Mouse (Mus musculus): Measurements from ENCODE around the gene Abca13.

Gene Abca13

DNA sequence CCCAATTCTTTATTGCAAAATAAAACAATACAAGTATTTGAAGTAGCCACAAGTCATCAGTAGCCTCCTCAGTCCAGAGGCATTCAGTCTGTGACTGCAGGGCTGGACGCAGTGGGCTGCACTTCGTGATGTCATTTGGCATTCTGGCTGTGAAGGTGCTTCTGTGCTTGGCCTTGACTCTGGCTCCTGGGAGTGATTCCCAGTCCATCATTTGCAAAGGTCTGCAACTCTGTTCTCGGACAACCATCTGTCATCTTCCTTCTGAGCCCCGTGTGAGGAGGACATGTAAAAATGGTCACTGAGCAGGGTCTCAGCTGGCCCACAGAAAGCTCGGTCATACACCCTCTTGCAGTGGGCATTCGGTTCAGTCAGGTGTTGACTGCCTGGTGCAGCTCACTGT is 345.1 kb downstream of the Abca13 start:
- no peak for DNase-seq

DNA sequence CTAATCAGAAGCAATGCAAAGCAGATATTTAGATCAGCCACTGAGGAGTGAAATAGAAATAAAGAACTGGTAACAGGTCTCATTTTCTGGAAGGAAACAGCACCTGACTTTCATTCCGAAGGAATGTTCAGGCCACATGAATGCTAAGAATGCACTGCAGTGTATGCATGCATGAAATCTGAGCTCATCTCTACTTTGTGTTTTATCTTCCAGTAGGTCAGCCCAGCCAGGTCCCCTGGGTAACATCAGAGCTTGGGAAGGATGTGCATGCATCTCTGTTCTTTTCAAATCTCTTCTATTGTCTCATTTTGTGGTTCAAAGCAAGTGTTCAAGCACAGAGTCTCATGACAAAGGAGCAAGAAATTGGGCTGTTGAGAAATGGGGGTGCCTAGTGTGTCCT is 346.6 kb downstream of the Abca13 start:
- no peak for DNase-seq

DNA sequence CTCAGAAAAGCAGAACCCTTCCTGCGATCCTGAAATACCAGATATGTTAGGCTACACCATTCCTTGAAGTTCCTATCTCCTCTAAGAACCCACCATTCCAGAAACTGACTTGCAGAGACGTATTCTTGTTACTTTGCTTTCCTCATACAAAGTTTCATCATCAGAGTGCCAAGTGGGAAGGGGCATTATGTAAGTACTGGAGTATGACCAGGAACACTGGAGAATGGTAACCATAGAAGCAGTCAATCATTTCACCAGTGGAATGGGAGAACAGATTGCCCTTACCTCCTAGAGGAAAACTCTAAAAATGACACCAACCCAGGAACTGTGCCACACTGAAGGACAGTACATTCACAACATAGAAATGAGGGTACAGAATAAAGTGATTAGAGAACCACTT is 368.3 kb downstream of the Abca13 start:
- DNase-seq, result no peak

DNA sequence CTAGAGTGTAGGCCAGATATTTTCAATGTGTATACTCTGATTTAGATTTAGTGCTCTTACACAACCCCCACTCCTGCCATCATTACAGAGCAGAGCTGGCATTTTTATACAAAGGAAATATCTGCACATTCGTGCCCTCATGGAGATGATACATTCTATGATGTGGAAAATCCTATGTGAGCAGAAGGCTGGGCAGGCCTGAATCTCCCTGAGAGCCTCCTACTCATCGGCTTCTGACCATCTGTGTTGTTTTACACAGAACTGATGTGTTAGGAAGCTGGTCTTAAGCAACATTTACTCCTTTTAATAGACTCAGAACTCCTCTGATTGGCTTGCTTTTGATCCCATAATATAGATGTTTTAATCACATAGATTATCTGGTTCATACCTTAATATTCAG is 376.6 kb downstream of the Abca13 start:
- DNase-seq, result no peak

DNA sequence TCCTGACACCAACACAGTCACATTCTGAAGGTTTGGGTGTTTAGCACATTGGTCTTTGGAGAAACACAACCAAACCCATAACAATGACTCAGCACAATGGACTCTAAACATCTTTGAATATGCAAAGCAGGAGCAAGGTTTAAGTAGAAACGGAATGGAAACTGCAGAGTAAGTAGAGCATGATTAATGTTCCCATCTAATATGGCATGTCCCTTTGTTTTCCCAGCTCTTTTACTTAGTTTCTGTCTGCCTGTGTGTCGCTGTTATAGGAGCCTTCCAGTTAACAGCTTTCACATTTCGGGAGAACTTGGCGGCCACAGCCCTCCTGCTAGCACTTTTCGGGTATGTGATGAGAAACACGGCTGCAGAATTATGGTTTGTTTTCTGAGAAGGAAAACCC is 378.6 kb downstream of the Abca13 start:
- no peak for DNase-seq

DNA sequence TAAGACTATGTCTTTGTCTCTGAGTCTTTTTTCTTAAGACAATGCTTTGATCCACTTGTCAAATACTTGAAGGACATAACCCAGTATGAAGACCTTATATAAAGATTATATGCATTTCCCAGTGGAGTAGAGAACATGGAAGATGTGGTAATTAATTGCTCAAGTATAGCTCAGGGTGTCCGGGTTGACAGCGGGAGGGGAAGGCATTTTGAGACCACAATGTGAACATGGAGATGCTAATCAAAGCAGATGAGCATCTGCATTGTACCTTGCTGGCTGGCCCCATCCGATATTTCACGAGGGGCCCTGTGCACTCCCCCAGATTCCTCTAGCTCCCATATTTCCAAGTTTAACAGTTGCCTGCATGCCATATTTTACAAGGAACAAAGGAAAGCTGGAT is 383.2 kb downstream of the Abca13 start:
- DNase-seq, result no peak

DNA sequence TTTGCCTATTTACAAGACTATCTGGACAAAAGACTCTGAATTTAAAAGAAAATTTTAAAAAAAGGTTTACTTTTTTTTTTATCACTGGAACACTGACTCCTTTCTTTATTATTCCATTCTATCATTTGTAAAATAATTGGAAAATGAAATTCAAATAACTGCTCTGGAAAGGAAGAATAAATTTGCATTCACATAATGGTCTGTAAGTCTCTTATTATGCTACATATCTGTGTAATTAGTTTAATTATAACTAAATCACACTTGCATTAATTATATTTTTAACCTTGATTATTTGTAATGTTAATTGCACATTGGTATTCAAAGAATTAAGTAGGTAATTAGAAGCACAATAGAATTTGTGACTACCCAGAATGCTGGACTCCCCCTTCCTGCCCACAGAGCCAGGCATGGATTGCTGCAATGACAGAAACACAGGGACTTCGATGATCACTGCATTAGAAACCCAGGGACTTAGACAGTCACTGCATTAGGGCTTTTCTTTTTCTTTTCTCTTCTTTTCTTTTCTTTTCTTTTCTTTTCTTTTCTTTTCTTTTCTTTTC is 400.1 kb downstream of the Abca13 start:
- no peak for DNase-seq

DNA sequence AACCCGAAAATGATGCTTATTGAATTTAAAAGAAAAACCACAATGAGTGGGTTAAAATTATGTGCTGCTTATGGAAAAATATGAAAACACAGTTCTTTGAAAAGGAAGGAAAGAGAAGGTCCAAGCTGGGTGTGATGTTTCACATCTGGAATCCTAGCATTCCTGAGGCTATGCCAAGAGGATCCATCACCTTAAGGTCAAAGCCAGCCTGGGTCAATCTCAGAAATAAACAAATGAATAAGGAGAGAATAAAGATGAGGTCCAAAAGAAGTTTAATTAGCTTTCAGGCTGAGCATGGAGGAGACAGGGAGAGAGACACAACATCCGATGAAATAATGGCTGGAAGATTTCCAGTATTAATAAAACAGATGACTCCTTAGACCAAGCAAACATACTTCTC is 405.6 kb downstream of the Abca13 start:
- DNase-seq, result no peak

DNA sequence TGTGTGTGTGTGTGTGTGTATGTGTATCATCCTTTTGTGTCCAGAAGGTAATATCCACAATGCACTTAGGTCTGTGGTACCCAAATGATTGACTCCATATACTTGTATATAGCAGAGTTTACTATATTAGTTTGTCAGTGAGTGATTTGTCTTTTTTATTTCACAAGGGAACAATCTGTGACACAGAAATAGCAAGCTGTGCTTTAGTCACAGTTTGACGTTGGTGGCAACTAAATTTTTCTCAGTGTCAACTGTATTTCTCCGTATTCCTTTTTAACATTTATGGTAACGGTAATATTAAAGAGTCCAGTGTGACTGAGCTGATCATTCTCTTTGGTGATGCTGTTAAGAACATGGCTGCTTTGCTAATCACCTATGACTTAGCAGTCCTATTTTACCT is 409.4 kb downstream of the Abca13 start:
- no peak for DNase-seq

DNA sequence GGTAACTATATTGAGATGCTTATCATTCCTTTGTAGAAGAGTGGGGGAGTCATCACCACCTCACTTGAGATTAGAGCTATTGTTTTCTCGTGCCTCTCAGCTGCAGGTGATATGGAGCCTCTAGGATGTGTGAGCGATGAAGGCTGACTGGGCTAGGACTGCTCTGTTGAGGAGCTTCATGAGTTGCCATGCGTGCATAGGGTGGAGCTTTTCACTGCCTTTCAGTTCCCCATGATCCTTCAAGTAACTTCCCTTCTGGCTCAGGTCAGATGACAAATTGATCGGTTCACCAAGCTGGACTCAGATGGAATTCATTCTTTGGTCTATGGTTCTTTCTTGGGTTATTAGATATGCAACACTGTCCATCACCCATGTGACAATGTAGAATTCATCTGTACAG is 410.4 kb downstream of the Abca13 start:
- no peak for DNase-seq

DNA sequence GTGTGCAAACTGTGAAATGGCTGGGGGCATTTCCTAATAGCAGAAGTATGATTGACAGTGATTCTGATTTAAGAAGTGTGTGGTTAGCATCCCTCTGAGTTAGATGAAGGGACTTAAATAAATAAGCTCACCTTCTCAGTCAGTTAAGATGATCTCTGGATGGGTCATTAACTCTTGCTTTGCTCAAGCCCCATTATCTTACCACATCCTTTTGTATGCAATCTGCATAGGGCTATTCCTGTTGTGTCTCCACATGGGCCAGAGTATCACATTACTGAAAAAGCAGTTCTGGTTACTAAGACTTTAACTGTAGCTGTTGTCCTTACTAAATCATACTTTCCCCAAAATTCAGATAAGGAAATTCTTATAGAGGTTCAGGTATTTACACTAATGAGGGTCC is 416.5 kb downstream of the Abca13 start:
- no peak for DNase-seq

DNA sequence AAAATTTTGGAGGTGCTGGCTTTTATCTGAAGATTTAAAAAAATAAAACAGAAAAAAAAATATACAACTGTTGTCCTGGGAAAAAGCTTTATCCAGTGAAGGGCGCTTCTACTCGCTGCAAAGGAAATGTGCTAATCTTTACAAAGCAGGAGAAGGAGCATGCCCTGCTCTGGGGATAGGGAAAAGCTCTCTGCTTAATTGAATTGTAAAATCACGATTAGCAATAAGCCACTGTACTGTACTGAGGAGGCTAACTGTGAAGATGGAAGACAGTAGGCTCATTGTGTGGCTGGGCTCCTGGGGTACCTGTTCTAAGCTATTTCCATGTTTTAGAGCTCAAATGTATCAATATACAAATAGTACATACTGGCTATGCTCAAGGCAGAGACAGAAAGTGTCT is 417.3 kb downstream of the Abca13 start:
- DNase-seq, result no peak

DNA sequence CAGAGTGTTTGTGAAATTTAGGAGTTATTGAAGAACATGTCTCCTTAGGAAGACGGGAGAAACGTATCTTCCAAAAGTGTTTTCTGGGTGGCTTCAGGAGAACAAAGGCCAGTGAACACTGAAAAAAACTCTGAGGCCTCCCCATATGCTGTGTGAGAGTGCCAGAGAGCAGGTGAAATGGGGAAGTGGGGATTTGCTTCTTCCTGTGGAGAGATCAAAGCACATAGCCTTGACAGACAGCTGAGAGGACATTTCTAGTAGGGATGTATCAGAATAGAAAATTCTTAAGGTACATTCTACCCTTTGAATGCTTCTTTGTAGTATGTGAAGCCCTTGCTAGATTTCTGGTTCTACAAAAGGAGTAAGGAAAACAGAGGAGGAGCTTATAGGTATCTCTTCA is 424.4 kb downstream of the Abca13 start:
- no peak for DNase-seq

DNA sequence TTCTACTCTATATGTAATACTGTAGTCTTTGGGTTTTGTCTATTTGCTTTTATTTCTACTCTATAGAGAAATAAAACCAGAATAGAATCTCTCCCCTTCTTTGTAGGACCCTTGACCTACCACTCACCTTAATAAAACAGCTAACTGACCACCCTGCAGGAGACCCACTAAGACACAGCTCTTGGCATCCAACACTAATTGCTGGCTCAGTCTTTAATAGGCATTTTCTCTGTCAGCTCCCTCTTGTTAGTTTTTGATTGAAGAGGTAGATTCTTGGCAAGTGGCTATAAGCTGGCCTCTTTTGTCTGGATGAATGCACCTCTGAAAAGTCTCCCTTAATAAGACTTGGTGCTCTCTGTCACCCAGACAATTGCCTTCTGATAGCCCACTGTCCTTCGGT is 424.9 kb downstream of the Abca13 start:
- no peak for DNase-seq

DNA sequence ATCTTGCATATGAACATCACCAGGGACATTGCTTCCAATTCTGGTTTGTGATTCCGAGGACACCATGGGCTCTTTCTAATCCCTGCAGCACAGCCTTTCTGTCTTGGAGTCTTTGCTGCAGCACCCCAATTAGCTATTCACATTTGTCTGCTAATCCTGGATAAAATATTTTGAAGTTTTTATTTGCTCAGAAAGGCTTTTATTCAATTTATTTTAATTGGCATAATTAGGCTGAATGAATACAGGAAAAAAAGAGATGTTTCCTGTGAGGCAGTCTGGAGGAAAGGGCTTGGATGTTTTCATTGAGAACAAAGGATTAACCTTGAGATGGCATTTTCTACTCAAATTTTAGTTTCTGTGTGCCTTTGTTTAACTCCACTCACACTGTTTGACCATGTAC is 428.2 kb downstream of the Abca13 start:
- no peak for DNase-seq

DNA sequence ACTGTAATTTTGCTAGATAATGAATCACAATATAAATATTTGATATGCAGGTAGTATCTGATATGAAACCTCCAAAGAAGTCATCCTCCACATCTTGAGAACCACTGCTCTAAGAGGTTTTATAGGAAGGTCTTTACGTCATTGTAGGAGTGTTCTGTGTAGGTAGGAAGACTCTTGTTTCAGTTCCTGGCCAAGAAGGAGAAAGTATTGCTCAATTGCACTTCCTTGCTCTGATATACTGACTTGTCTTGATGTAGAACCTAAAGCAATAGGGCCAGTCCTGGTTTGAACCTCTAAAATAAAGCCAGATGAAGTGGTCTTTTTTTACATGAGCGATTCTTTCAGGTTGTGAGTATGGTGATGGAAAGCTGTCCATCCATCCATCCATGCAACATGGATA is 431.1 kb downstream of the Abca13 start:
- DNase-seq, result no peak

DNA sequence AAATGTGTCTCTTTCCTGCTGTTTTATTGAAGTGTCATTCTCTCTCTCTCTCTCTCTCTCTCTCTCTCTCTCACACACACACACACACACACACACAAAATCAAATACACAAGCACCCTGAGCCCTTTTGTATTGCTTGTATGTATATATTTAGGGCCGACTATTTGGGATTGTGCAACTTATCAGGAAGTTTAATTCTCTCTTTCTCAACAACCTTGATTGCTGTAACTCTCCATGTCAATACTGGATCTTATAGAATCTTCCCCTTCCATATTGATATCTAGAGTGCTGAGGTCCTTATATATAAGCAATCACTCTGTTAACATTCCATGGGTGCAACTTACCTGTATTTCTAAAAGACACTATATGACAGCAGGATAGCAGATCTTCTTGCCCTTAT is 433.0 kb downstream of the Abca13 start:
- DNase-seq, result no peak

DNA sequence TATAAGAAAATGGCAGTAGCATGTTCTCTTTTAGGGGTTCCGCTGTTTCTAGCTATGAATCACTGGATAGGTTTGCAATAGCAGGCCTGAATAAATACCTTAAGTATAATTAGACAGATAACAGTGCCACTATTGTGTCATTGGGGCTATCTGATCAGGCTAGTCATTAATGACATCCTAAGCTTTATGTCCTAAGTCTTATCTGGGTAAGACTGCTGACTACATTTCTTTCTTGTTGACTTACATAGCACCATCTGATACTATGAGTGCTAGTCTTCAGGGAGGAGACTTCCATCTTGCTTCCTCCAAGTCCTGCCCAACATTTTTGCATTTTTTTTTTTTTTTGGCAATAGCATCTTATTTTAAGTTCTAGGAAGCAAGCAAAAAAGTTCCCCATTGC is 434.1 kb downstream of the Abca13 start:
- no peak for DNase-seq

DNA sequence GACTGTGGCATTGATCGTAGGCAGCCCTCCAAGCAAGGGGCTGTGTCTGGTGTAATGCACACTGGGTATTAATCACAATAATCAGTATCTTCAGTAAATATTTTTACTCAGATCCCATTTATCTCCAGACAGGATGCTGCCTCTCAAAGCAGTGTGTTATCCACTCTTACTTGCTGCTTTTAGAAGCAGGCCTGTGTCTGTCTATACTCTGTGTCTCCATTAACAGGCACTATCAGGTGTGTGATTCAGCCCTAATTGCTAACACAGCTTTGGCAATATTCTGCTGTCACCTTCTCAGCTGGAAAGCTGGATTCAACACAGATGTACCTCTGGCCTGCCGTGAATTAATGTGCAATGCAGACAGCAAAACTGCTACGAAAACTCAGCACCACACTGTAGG is 455.5 kb downstream of the Abca13 start:
- DNase-seq, result no peak

DNA sequence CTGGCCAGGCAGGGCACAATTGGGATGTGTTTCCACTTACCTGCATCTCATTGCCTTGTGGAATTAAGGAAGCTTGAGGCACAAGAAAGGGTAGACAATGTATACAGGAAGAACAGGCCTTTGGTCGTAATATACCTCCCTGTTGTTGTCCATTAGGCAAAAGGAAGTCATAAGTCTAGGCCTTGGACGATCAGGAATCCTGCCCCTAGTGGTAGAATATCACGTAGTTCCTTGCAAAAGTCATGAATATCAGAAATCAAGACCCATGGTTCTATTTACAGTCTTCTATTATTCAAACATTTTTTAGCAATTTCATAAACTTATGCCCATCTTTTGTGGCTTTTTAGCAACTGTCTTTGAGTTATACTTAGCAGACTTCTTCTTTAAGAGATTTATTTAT is 456.2 kb downstream of the Abca13 start:
- no peak for DNase-seq

DNA sequence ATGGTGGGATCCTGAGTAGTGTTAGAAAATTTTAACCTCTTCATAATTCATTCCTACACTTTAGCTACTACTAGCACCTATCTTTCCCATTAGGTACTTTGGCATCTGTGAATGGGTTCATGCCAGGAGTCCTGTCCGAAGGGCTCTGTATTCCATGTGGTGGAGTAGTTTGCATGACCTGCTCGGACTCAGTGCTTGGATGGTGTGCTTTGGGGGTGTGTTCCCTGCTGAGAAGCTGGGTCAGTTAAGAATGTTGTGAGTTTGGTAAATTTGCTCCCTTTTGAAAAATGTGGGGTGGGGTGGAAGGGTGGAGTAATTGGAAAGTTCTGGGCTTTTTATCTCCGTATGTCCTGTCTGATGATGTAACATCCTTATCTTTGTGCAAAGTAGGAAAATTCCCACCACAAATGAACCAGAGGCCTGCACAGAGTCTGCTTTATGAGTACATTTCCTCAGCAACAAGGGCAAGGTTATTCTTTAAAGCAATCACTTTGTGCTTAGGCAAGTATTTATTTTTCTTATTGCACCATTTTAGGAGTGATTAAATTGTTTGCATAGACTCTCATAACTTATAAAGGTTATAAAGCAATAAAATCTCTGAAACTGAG is 475.0 kb downstream of the Abca13 start:
- DNase-seq, result no peak

DNA sequence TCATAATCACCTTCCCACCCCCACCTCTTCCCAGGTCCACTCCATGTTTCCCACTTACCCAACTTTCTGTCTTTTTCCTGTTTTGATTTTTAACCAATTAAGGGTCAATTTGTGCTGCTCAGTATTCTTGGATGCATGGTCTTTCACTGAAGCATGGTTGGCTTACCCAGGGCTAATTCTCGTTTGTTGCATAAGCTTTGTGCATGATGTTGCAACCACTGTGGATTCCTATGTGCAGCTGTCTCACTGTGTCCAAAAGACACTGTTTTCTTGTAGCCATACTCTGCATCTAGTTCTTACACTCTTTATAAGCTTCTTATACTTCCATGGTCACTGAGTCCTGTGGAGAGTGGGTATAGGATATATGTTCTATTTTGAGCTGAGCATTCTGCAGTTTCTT is 477.7 kb downstream of the Abca13 start:
- DNase-seq, result no peak

DNA sequence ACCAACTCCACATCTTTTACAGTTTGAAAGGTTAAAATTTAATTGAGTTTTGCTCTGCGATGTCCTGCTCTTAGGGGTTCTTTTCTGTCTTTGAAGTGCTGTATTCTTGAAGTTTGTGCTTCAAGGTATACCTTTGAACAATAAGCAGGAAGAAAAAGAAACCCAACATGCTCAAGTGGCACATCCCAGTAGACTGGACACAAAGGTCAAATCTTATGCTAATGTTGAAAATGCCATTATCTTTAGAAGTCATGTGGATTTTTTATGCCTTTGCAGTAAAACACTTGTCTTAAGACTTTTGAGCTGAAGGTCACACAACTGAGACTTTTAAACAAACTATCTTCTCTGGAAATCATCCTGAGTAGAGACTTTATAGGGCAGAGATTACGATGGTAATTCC is 493.2 kb downstream of the Abca13 start:
- DNase-seq, result no peak

DNA sequence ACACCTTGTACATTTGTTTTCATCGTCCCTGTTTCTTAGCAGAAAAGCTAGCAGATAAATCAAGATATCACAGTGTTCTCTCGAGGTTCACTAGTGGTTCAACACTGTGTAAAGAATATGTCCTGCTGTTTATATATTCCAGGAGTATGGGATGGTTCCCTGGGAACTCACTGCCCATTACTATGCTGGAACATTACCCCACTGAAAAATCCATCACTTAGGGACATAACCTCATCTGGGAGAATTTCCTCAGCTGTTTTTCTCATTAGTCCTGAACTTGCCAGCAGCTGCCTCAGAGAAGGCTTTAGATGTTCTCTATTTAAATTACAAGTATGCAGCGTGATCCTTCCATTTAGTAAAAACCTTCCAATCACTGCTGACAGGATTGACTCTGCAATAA is 513.4 kb downstream of the Abca13 start:
- DNase-seq, result no peak

DNA sequence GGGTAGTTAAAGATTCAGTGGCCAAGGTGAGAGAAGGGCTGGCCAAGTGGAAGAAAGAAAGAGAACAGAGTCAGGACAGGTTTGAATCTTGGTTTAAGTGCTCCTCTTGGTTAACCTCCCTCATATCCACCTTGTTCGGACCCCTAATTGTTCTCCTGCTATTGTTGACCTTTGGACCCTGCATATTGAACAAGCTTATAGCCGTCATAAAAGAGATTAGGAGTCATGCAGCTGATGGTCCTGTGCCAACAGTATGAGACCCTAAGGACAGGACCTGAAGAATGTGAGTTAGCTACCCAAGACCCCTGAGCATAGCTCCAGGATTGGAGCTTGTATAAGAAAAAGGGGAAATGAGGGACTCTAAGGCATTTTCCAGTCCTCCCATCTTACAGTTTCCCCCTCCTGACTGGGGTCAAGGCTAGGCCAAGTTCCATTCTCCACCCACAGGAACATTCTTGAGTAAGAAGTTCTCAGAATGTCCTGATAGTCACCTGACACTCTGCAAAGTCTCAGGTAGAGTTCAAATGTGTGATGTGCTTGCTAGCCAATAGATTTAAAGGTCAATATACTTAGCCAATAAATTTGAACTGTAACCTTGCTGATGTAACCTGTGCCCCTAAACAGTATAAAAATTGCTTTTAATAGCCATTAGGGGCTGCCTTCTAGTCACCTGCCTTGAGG is 536.2 kb downstream of the Abca13 start:
- DNase-seq, result no peak

Data from thymus, postnatal 25 days (tissue).